Mouse (Mus musculus): ENCODE measurements around the gene Ube2i. TPM values are rescaled to one million over a fixed set of nuclear protein-coding genes. Genes with fewer than 3 reads are reported as not detected.
A peak's percentile ranks its signal among the peaks of the same experiment; 100 is the strongest.
"Not testable (repeated sequence)": the region's sequence is repeated elsewhere in the genome, so short reads cannot be mapped to it uniquely, and the experiment has no call there.

The Ube2i gene
- polyA plus RNA-seq, 1 experiment from 2014 or later = 482 TPM

GRCm38 (mm10) chr17:25227991-25228390, 46.4 kb downstream of the Ube2i start:
- Histone ChIP-seq H3K4me2 (no peak overlapping the region), H3K4me3 (ENCODE audit: low read depth, low read length) (no peak overlapping the region), H3K4me1 (ENCODE audit: control insufficient read depth, insufficient read depth, low read length) (no peaks in the 10 kb centered on the region), H3K36me3 (ENCODE audit: control insufficient read depth, insufficient read depth, low read length) (peaks cover 4% of the 10 kb centered on the region), H3K27ac (ENCODE audit: low read depth, low read length) (no peak overlapping the region), H3K9me3 (replicated peaks; ENCODE audit: control insufficient read depth, low read length) (no peaks in the 10 kb centered on the region), H3K9ac (ENCODE audit: low read depth, low read length) (no peak overlapping the region), H3K27me3 (ENCODE audit: control insufficient read depth, insufficient read depth, low read length) (no peaks in the 10 kb centered on the region)
- 94% methylated on average over 5 of the region's 5 CpGs for WGBS (ENCODE audit: insufficient replicate concordance)
- no peak for ATAC-seq (replicated peaks; ENCODE audit: insufficient number of reproducible peaks, low FRiP score, low TSS enrichment)

DNA sequence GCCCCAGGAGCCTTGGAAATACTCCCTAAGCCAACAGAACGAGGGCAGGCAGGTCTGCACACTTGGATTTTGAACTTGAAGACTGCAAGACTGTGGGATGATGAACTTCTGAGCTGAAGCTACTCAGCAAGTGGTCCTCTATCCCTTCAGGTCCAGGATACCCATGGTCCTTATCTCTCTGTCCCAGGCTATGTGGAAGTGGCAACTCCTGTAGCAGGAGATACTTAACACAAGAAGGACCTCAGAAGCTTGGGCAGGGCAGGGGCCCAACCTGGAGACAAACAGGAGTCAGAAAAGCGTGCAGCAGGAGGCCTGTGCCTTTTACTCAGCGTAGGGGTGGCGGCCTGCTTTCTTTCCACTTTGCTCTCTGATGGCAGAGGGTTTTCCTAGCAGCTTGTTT, 48.8 kb downstream of the Ube2i start:
- Histone ChIP-seq H3K9ac (ENCODE audit: low read depth, low read length) (no peak overlapping the region), H3K27me3 (ENCODE audit: control insufficient read depth, insufficient read depth, low read length) (no peaks in the 10 kb centered on the region), H3K4me3 (ENCODE audit: low read depth, low read length) (no peak overlapping the region), H3K4me2 (peak overlapping the region; percentile 29; the same call in 1 of the 2 replicates), H3K36me3 (ENCODE audit: control insufficient read depth, insufficient read depth, low read length) (peaks cover 4% of the 10 kb centered on the region), H3K9me3 (replicated peaks; ENCODE audit: control insufficient read depth, low read length) (no peaks in the 10 kb centered on the region), H3K4me1 (ENCODE audit: control insufficient read depth, insufficient read depth, low read length) (peaks cover 3% of the 10 kb centered on the region), H3K27ac (ENCODE audit: low read depth, low read length) (no peak overlapping the region)
- 82% methylated on average over 4 of the region's 4 CpGs for WGBS (ENCODE audit: insufficient replicate concordance)
- no peak for ATAC-seq (replicated peaks; ENCODE audit: insufficient number of reproducible peaks, low FRiP score, low TSS enrichment)

DNA sequence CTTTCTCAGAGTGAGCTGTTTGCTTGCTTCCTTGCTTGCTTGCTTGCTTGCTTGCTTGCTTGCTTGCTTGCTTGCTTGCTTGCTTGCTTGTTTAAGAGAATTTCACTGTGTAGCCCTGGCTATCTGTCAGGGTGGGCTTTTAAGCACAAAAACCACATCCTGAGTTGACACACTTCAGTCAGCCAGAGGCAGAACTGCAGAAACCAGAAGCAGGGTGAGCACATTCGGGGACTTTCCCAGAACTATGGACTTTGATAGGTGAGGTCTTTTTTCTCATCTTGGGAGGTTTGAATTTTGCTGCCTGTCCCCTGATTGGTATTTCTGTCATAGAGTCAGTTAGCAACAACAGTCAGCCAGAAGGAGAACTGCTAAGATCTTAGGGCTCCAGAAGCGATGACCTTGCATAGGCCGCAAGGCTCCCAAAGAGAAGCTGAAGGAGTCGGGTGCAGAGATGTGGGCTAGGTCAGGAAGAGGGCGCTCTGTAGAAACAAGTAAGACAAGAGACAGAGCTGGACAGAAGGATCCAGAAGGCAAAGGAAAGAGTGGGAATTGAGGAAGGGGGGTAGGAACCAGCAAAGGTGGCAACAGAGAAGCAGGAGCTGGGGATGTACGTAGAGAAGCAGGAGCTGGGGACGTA, 49.7 kb downstream of the Ube2i start:
- H3K9ac ChIP-seq (ENCODE audit: low read depth, low read length) = no peak overlapping the region
- WGBS (ENCODE audit: insufficient replicate concordance) = 77% methylated on average over 7 of the region's 7 CpGs
- H3K9me3 ChIP-seq (replicated peaks; ENCODE audit: control insufficient read depth, low read length) = no peaks in the 10 kb centered on the region
- H3K4me1 ChIP-seq (ENCODE audit: control insufficient read depth, insufficient read depth, low read length) = peaks cover 3% of the 10 kb centered on the region
- no peak for ATAC-seq (replicated peaks; ENCODE audit: insufficient number of reproducible peaks, low FRiP score, low TSS enrichment)
- H3K4me2 ChIP-seq = peak overlapping the region; percentile 53
- 0 out of 2 replicates have a peak overlapping the region, but pooled peaks have one; percentile 35 for H3K27ac ChIP-seq (ENCODE audit: low read depth, low read length)
- no peaks in the 10 kb centered on the region for H3K27me3 ChIP-seq (ENCODE audit: control insufficient read depth, insufficient read depth, low read length)
- no peak overlapping the region for H3K4me3 ChIP-seq (ENCODE audit: low read depth, low read length)
- peaks cover 4% of the 10 kb centered on the region for H3K36me3 ChIP-seq (ENCODE audit: control insufficient read depth, insufficient read depth, low read length)

GRCm38 (mm10) chr17:25222951-25223601, 51.3 kb downstream of the Ube2i start:
- H3K27me3 ChIP-seq (ENCODE audit: control insufficient read depth, insufficient read depth, low read length) = no peaks in the 10 kb centered on the region
- peaks cover 3% of the 10 kb centered on the region for H3K4me1 ChIP-seq (ENCODE audit: control insufficient read depth, insufficient read depth, low read length)
- H3K27ac ChIP-seq (ENCODE audit: low read depth, low read length) = peak overlapping the region; percentile 80
- 41% methylated on average over 6 of the region's 6 CpGs for WGBS (ENCODE audit: insufficient replicate concordance)
- no peaks in the 10 kb centered on the region for H3K36me3 ChIP-seq (ENCODE audit: control insufficient read depth, insufficient read depth, low read length)
- peak overlapping the region; percentile 89 for H3K4me2 ChIP-seq
- ATAC-seq (replicated peaks; ENCODE audit: insufficient number of reproducible peaks, low FRiP score, low TSS enrichment) = no peak
- peak overlapping the region; percentile 53 for H3K9ac ChIP-seq (ENCODE audit: low read depth, low read length)
- H3K9me3 ChIP-seq (replicated peaks; ENCODE audit: control insufficient read depth, low read length) = no peaks in the 10 kb centered on the region
- H3K4me3 ChIP-seq (ENCODE audit: low read depth, low read length) = peak overlapping the region; percentile 52

DNA sequence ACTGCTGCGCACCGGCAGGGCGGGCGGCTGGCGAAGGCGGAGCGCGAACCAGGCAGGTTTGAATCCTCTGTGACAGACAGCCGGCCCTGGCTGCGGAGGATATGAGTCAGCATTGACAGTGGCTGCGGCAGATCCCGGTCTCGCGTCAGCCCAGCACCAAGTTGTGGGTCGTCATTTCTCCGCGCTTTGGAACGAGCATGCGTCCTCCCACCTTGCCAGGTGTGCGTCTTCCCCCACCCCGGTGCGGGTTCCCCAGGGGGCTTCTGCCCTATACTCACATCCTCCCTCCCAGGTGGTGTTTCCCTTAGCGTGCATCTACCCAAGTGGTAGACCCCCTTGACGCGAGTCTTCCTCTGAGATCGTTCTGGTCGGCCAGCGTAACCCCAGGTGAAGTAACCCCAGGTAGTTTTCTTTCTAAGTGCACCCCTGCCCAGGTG, 51.9 kb downstream of the Ube2i start:
- not testable (repeated sequence) for H3K36me3 ChIP-seq (ENCODE audit: control insufficient read depth, insufficient read depth, low read length); H3K9me3 ChIP-seq (replicated peaks; ENCODE audit: control insufficient read depth, low read length); H3K4me1 ChIP-seq (ENCODE audit: control insufficient read depth, insufficient read depth, low read length); H3K27me3 ChIP-seq (ENCODE audit: control insufficient read depth, insufficient read depth, low read length)
- Histone ChIP-seq H3K27ac (ENCODE audit: low read depth, low read length) (peak overlapping the region; percentile 80), H3K4me3 (ENCODE audit: low read depth, low read length) (peak overlapping the region; percentile 52), H3K9ac (ENCODE audit: low read depth, low read length) (peak overlapping the region; percentile 53), H3K4me2 (peak overlapping the region; percentile 89)
- peak; percentile 82 for ATAC-seq (replicated peaks; ENCODE audit: insufficient number of reproducible peaks, low FRiP score, low TSS enrichment)
- WGBS (ENCODE audit: insufficient replicate concordance) = 9% methylated on average over 20 of the region's 28 CpGs

- Histone ChIP-seq H3K9ac (ENCODE audit: low read depth, low read length) (peak overlapping the region; percentile 66), H3K4me3 (ENCODE audit: low read depth, low read length) (peak overlapping the region; percentile 52)
- ATAC-seq (replicated peaks; ENCODE audit: insufficient number of reproducible peaks, low FRiP score, low TSS enrichment) = peak; percentile 80
These were observed 52.5 kb downstream of the Ube2i start for GRCm38 (mm10) chr17:25221821-25222503.

DNA sequence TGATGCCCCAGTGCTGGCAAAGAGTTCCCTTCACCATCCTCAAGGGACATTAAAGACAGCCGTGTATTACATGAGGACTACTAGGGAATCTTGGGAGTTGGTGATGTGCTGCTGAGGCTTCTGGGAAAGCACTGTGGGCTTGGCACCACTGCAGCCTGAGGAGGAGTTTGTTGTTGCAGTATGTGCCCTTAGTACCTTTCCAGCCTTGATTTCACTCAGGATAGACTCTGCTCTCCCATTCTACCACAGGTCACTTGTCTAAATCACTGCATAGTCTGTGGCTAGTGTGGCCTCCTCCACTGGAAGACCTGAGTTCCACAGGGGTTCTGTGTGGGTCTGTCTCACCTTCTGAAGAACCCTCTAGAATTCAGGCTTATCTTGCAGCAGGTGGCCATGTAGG, 53.7 kb downstream of the Ube2i start:
- no peak for ATAC-seq (replicated peaks; ENCODE audit: insufficient number of reproducible peaks, low FRiP score, low TSS enrichment)
- no peak overlapping the region for H3K4me3 ChIP-seq (ENCODE audit: low read depth, low read length)
- H3K4me1 ChIP-seq (ENCODE audit: control insufficient read depth, insufficient read depth, low read length) = peaks cover 3% of the 10 kb centered on the region
- no peaks in the 10 kb centered on the region for H3K27me3 ChIP-seq (ENCODE audit: control insufficient read depth, insufficient read depth, low read length)
- H3K36me3 ChIP-seq (ENCODE audit: control insufficient read depth, insufficient read depth, low read length) = peaks cover 2% of the 10 kb centered on the region; the same call in 1 of the 2 replicates
- WGBS (ENCODE audit: insufficient replicate concordance) = 67% methylated on average over 1 of the region's 1 CpGs
- no peak overlapping the region; the same call in 1 of the 2 replicates for H3K4me2 ChIP-seq
- no peaks in the 10 kb centered on the region for H3K9me3 ChIP-seq (replicated peaks; ENCODE audit: control insufficient read depth, low read length)
- H3K9ac ChIP-seq (ENCODE audit: low read depth, low read length) = no peak overlapping the region
- no peak overlapping the region for H3K27ac ChIP-seq (ENCODE audit: low read depth, low read length)

More at GRCm38 (mm10) chr17:25221821-25222503, 52.5 kb downstream of the Ube2i start:
- no peaks in the 10 kb centered on the region for H3K36me3 ChIP-seq (ENCODE audit: control insufficient read depth, insufficient read depth, low read length)
- WGBS (ENCODE audit: insufficient replicate concordance) = 1% methylated on average over 19 of the region's 30 CpGs
- no peaks in the 10 kb centered on the region for H3K27me3 ChIP-seq (ENCODE audit: control insufficient read depth, insufficient read depth, low read length)
- peak overlapping the region; percentile 68 for H3K27ac ChIP-seq (ENCODE audit: low read depth, low read length)
- peak overlapping the region; percentile 89 for H3K4me2 ChIP-seq
- H3K4me1 ChIP-seq (ENCODE audit: control insufficient read depth, insufficient read depth, low read length) = peaks cover 3% of the 10 kb centered on the region
- H3K9me3 ChIP-seq (replicated peaks; ENCODE audit: control insufficient read depth, low read length) = no peaks in the 10 kb centered on the region

GRCm38 (mm10) chr17:25219492-25220295, 54.7 kb downstream of the Ube2i start:
- no peaks in the 10 kb centered on the region for H3K9me3 ChIP-seq (replicated peaks; ENCODE audit: control insufficient read depth, low read length)
- no peak overlapping the region for H3K4me3 ChIP-seq (ENCODE audit: low read depth, low read length)
- no peak overlapping the region for H3K4me2 ChIP-seq
- peaks cover 2% of the 10 kb centered on the region; the same call in 1 of the 2 replicates for H3K36me3 ChIP-seq (ENCODE audit: control insufficient read depth, insufficient read depth, low read length)
- H3K4me1 ChIP-seq (ENCODE audit: control insufficient read depth, insufficient read depth, low read length) = peaks cover 3% of the 10 kb centered on the region
- H3K9ac ChIP-seq (ENCODE audit: low read depth, low read length) = no peak overlapping the region
- no peak for ATAC-seq (replicated peaks; ENCODE audit: insufficient number of reproducible peaks, low FRiP score, low TSS enrichment)
- H3K27me3 ChIP-seq (ENCODE audit: control insufficient read depth, insufficient read depth, low read length) = no peaks in the 10 kb centered on the region
- no peak overlapping the region for H3K27ac ChIP-seq (ENCODE audit: low read depth, low read length)
- 90% methylated on average over 15 of the region's 15 CpGs for WGBS (ENCODE audit: insufficient replicate concordance)

All from heart, embryonic 11.5 days (tissue).